ENCODE assay signal across 12 mouse cellular contexts in the genomic region with DNA sequence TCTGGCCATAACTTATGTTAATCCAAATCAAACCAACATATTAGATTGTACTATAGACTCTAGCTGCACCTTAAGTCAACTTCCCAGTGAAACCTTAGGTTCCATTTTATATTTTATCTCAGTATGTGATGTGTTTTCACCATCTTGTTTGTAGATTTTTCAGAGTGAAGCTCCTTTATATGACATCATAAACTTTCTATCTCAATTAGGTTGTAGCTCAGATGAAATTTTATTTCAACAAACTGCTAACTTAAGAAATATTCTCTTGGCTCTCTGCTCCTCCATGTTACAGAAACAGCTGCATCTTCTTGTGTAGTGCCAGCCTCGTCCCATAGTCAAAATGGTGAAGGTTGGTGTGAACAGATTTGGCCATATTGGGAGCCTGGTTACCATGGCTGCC.
A peak's percentile ranks its signal among the peaks of the same experiment; 100 is the strongest.
DNase-seq lines count a peak whose midpoint lies in the region; ATAC-seq and TF ChIP-seq lines count a peak whose summit lies in the region.
"Had no signal": no experiment of that assay in that cellular context is flagged by ENCODE, and none has a peak within 500 bp of the region (broad histone marks: within the 10 kb centered on the region; RNA-seq: fewer than 3 reads in every experiment).

No protein-coding gene starts in this region.

- in situ Hi-C loops in CH12.LX (cut with MboI; ENCODE audit: low pct_ligation_motif_present, low pct_unique_long_range_greater_than_20kb, low sequenced_read_pairs), result no loop called here

- no peak overlapping the region for H3K9ac ChIP-seq in limb, embryonic 14.5 days (ENCODE audit: low read depth, low read length, severe bottlenecking)
- no peak overlapping the region for H3K9ac ChIP-seq in CH12.LX (ENCODE audit: insufficient read depth, low read depth)
- H3K9ac ChIP-seq: neural tube, embryonic 12.5 days had no signal

- no peaks in the 10 kb centered on the region for H3K79me2 ChIP-seq in CH12.LX (replicated peaks; ENCODE audit: control insufficient read depth, extremely low read depth, insufficient read depth, poor library complexity, severe bottlenecking)

- no peaks in the 10 kb centered on the region for H3K4me1 ChIP-seq in limb, embryonic 14.5 days (ENCODE audit: control insufficient read depth, insufficient read depth, low read length)
- no peaks in the 10 kb centered on the region for H3K4me1 ChIP-seq in limb, embryonic 10.5 days
- no peaks in the 10 kb centered on the region for H3K4me1 ChIP-seq in CH12.LX (ENCODE audit: control insufficient read depth in 1 of 2, insufficient read depth in 2 of 2)
- H3K4me1 ChIP-seq: neural tube, embryonic 12.5 days had no signal

- no peak for TF ChIP-seq POLR2A in limb, embryonic 14.5 days (IDR thresholded peaks at IDR 0.05; ENCODE audit: borderline replicate concordance, extremely low read depth, insufficient read depth, insufficient read length)
- TF ChIP-seq POLR2A in CH12.LX (IDR thresholded peaks at IDR 0.05; ENCODE audit: low read depth, low read length), result no peak

- H3K9me3 ChIP-seq in limb, embryonic 14.5 days (ENCODE audit: control insufficient read depth, low read length), result no peaks in the 10 kb centered on the region
- H3K9me3 ChIP-seq in limb, embryonic 10.5 days (replicated peaks), result no peaks in the 10 kb centered on the region
- H3K9me3 ChIP-seq in CH12.LX (replicated peaks; ENCODE audit: low read length), result peaks cover 11% of the 10 kb centered on the region
- H3K9me3 ChIP-seq: neural tube, embryonic 12.5 days had no signal

- H3K27me3 ChIP-seq in limb, embryonic 14.5 days (ENCODE audit: control insufficient read depth, insufficient read depth, low read length), result no peaks in the 10 kb centered on the region
- H3K27me3 ChIP-seq in limb, embryonic 10.5 days (ENCODE audit: low read depth, poor library complexity, severe bottlenecking), result no peaks in the 10 kb centered on the region
- H3K27me3 ChIP-seq in CH12.LX (replicated peaks), result no peaks in the 10 kb centered on the region
- H3K27me3 ChIP-seq: neural tube, embryonic 12.5 days had no signal

- peak; percentile 29 for DNase-seq in limb, embryonic 14.5 days (ENCODE audit: low spot score)
- DNase-seq in limb, embryonic 10.5 days (ENCODE audit: low spot score), result no peak
- DNase-seq in CH12.LX (ENCODE audit: extremely low read depth) (peak; percentile 42), WW6 (ENCODE audit: low read depth, low spot score) (peak; percentile 29)
- peak; percentile 55 for DNase-seq in induced T-regulatory cell, adult 2 months (ENCODE audit: low read depth)
- no peak for DNase-seq in right cerebral cortex, postnatal 36 days (ENCODE audit: low spot score in 2 of 2)
- no peak for DNase-seq in frontal cortex, postnatal 25 days (ENCODE audit: low spot score in 2 of 2)
- no peak for DNase-seq in cerebellum, postnatal 36 days
- DNase-seq: cerebellum, adult 18-20 months; heart, postnatal 36 days; lung, postnatal 10 days had no signal

- TF ChIP-seq EP300 in CH12.LX (IDR thresholded peaks at IDR 0.05; ENCODE audit: low read length), result no peak

- dilution Hi-C loops in CH12.LX (cut with MboI; ENCODE audit: extremely low pct_ligation_motif_present, extremely low pct_unique_long_range_greater_than_20kb, low sequenced_read_pairs), result no loop called here

- H3K4me3 ChIP-seq in limb, embryonic 14.5 days (replicated peaks; ENCODE audit: low read length), result no peak overlapping the region
- no peak overlapping the region for H3K4me3 ChIP-seq in limb, embryonic 10.5 days
- no peak overlapping the region for H3K4me3 ChIP-seq in CH12.LX (replicated peaks in 1 of 3; ENCODE audit: low read depth in 2 of 3, low read length in 2 of 3, poor library complexity in 1 of 3)
- H3K4me3 ChIP-seq: neural tube, embryonic 12.5 days had no signal

- WGBS in limb, embryonic 14.5 days, result 77% methylated on average over 1 of the region's 1 CpGs
- WGBS in limb, embryonic 10.5 days, result 90% methylated on average over 1 of the region's 1 CpGs

- H3K36me3 ChIP-seq in limb, embryonic 14.5 days (ENCODE audit: control insufficient read depth, insufficient read depth, low read length), result no peaks in the 10 kb centered on the region
- no peaks in the 10 kb centered on the region for H3K36me3 ChIP-seq in limb, embryonic 10.5 days
- H3K36me3 ChIP-seq in CH12.LX (replicated peaks in 1 of 2; ENCODE audit: control insufficient read depth in 1 of 2, insufficient read depth in 1 of 2, low read length in 1 of 2), result no peaks in the 10 kb centered on the region
- H3K36me3 ChIP-seq: neural tube, embryonic 12.5 days had no signal

- ATAC-seq in limb, embryonic 14.5 days (ENCODE audit: low FRiP score, low read depth), result no peak

- no peak for TF ChIP-seq RAD21 in CH12.LX (IDR thresholded peaks at IDR 0.05; ENCODE audit: low read depth, low read length)

- no peak overlapping the region for H3K27ac ChIP-seq in limb, embryonic 14.5 days (replicated peaks; ENCODE audit: low read depth, low read length)
- no peak overlapping the region for H3K27ac ChIP-seq in limb, embryonic 10.5 days
- no peak overlapping the region for H3K27ac ChIP-seq in CH12.LX (ENCODE audit: insufficient read depth, low read depth)
- H3K27ac ChIP-seq: neural tube, embryonic 12.5 days had no signal

- no peak overlapping the region for H3K4me2 ChIP-seq in limb, embryonic 14.5 days (replicated peaks; ENCODE audit: low read depth, low read length, severe bottlenecking)
- no peak overlapping the region for H3K4me2 ChIP-seq in CH12.LX (ENCODE audit: insufficient read depth, low read depth, poor library complexity, severe bottlenecking)
- H3K4me2 ChIP-seq: neural tube, embryonic 12.5 days had no signal

- no peak for TF ChIP-seq CTCF in CH12.LX (conservative IDR thresholded peaks at IDR 0.05 in 1 of 2, IDR thresholded peaks at IDR 0.05 in 1 of 2; ENCODE audit: low read depth in 2 of 2, low read length in 2 of 2)

TF ChIP-seq in CH12.LX, 34 proteins besides CTCF, POLR2A, EP300 and RAD21:
- TF ChIP-seq ZNF384 (IDR thresholded peaks at IDR 0.05; ENCODE audit: low read depth, low read length), result no peak
- no peak for TF ChIP-seq IRF4 (IDR thresholded peaks at IDR 0.05; ENCODE audit: low read depth, low read length)
- no peak for TF ChIP-seq E2F4 (IDR thresholded peaks at IDR 0.05; ENCODE audit: insufficient replicate concordance, low read depth, low read length)
- no peak for TF ChIP-seq PAX5 (IDR thresholded peaks at IDR 0.05; ENCODE audit: low read length)
- TF ChIP-seq RCOR1 (conservative IDR thresholded peaks at IDR 0.05; ENCODE audit: low read depth, low read length), result no peak
- TF ChIP-seq ETS1 (conservative IDR thresholded peaks at IDR 0.05; ENCODE audit: low read depth, low read length), result no peak

Comparison
In these comparisons a context has a peak if more than half of its experiments do, and no peak if none do; other contexts are left out.
1. DNase-seq: peak in limb, embryonic 14.5 days (single experiment), CH12.LX (single experiment), WW6 (single experiment) and induced T-regulatory cell, adult 2 months (single experiment); none in limb, embryonic 10.5 days (single experiment), right cerebral cortex, postnatal 36 days (0 of 2), frontal cortex, postnatal 25 days (0 of 2) and cerebellum, postnatal 36 days (0 of 2).